Comparison of ENCODE assay signal across 14 mouse cellular contexts in genomic region chr2:163370175-163370574, GRCm38 (mm10). TPM values are rescaled to one million over a fixed set of nuclear protein-coding genes. Genes with fewer than 3 reads are reported as not detected.
DNase-seq lines count a peak whose midpoint lies in the region; ATAC-seq and TF ChIP-seq lines count a peak whose summit lies in the region.
"Had no signal": no experiment of that assay in that cellular context is flagged by ENCODE, and none has a peak within 500 bp of the region (broad histone marks: within the 10 kb centered on the region; RNA-seq: fewer than 3 reads in every experiment).

No protein-coding gene starts in this region.

- peaks cover 5% of the 10 kb centered on the region for H3K27me3 ChIP-seq in kidney, embryonic 16.5 days (ENCODE audit: insufficient read depth, low read length)
- H3K27me3 ChIP-seq in heart, embryonic 13.5 days (replicated peaks) = peaks cover 8% of the 10 kb centered on the region
- H3K27me3 ChIP-seq in heart, postnatal 0 days (ENCODE audit: control insufficient read depth, insufficient read depth, low read length) = no peaks in the 10 kb centered on the region
- H3K27me3 ChIP-seq: Patski had no signal

- TF ChIP-seq EP300 in heart, postnatal 0 days (IDR thresholded peaks at IDR 0.05; ENCODE audit: low read depth) = no peak

- DNase-seq in kidney, adult 11 months = no peak
- DNase-seq in heart, postnatal 0 days (ENCODE audit: low spot score) = no peak
- DNase-seq in lung, postnatal 4 days = peak; percentile 45 to 52
- no peak for DNase-seq in cerebellum, adult 11 months
- DNase-seq in ovary, postnatal 14 days (ENCODE audit: low spot score) = no peak
- DNase-seq: cerebellum, postnatal 25 days; thymus, adult 18-20 months had no signal

- H3K4me3 ChIP-seq in kidney, embryonic 16.5 days (ENCODE audit: low read length) = no peak overlapping the region
- H3K4me3 ChIP-seq in heart, embryonic 13.5 days = no peak overlapping the region
- H3K4me3 ChIP-seq in heart, postnatal 0 days (ENCODE audit: low read depth, low read length) = no peak overlapping the region
- H3K4me3 ChIP-seq: embryonic facial prominence, embryonic 13.5 days; forebrain, embryonic 15.5 days; limb, embryonic 12.5 days; midbrain, embryonic 12.5 days had no signal

- no peak overlapping the region for H3K4me2 ChIP-seq in kidney, embryonic 16.5 days (replicated peaks; ENCODE audit: low read depth, low read length)
- no peak overlapping the region for H3K4me2 ChIP-seq in heart, embryonic 13.5 days
- no peak overlapping the region for H3K4me2 ChIP-seq in heart, postnatal 0 days (ENCODE audit: low read depth, low read length)
- H3K4me2 ChIP-seq: embryonic facial prominence, embryonic 13.5 days; forebrain, embryonic 15.5 days; limb, embryonic 12.5 days; midbrain, embryonic 12.5 days had no signal

- WGBS in kidney, embryonic 16.5 days = 25% methylated on average over 4 of the region's 4 CpGs
- WGBS in heart, embryonic 13.5 days = 39% methylated on average over 4 of the region's 4 CpGs
- 15% methylated on average over 4 of the region's 4 CpGs for WGBS in heart, postnatal 0 days

- no peaks in the 10 kb centered on the region for H3K9me3 ChIP-seq in kidney, embryonic 16.5 days (ENCODE audit: low read length)
- no peaks in the 10 kb centered on the region for H3K9me3 ChIP-seq in heart, embryonic 13.5 days
- no peaks in the 10 kb centered on the region for H3K9me3 ChIP-seq in heart, postnatal 0 days (replicated peaks; ENCODE audit: control insufficient read depth, low read length)
- H3K9me3 ChIP-seq: embryonic facial prominence, embryonic 13.5 days; forebrain, embryonic 15.5 days; limb, embryonic 12.5 days; midbrain, embryonic 12.5 days had no signal

- H3K4me1 ChIP-seq in kidney, embryonic 16.5 days (ENCODE audit: insufficient read depth, low read length) = peaks cover 4% of the 10 kb centered on the region; the same call in 1 of the 2 replicates
- H3K4me1 ChIP-seq in heart, embryonic 13.5 days = peaks cover 74% of the 10 kb centered on the region
- H3K4me1 ChIP-seq in heart, postnatal 0 days (ENCODE audit: control insufficient read depth, insufficient read depth) = peaks cover 35% of the 10 kb centered on the region
- H3K4me1 ChIP-seq: forebrain, embryonic 15.5 days; limb, embryonic 12.5 days; midbrain, embryonic 12.5 days had no signal

- no peaks in the 10 kb centered on the region for H3K36me3 ChIP-seq in kidney, embryonic 16.5 days (ENCODE audit: insufficient read depth, low read length)
- H3K36me3 ChIP-seq in heart, embryonic 13.5 days = peaks cover 86% of the 10 kb centered on the region
- H3K36me3 ChIP-seq in heart, postnatal 0 days (replicated peaks; ENCODE audit: control insufficient read depth, insufficient read depth, low read length) = peaks cover 37% of the 10 kb centered on the region
- H3K36me3 ChIP-seq: embryonic facial prominence, embryonic 13.5 days; forebrain, embryonic 15.5 days; limb, embryonic 12.5 days; midbrain, embryonic 12.5 days had no signal

- H3K27ac ChIP-seq in kidney, embryonic 16.5 days (ENCODE audit: low read length) = peak overlapping the region; percentile 70
- peak overlapping the region; percentile 60 for H3K27ac ChIP-seq in heart, embryonic 13.5 days (replicated peaks)
- peak overlapping the region; percentile 62 for H3K27ac ChIP-seq in heart, postnatal 0 days (ENCODE audit: low read depth)
- H3K27ac ChIP-seq: embryonic facial prominence, embryonic 13.5 days; forebrain, embryonic 15.5 days; limb, embryonic 12.5 days; midbrain, embryonic 12.5 days had no signal

- H3K9ac ChIP-seq in kidney, embryonic 16.5 days (replicated peaks; ENCODE audit: low read length) = no peak overlapping the region
- peak overlapping the region; percentile 54 for H3K9ac ChIP-seq in heart, embryonic 13.5 days
- H3K9ac ChIP-seq in heart, postnatal 0 days (replicated peaks; ENCODE audit: low read depth, low read length) = no peak overlapping the region
- H3K9ac ChIP-seq: embryonic facial prominence, embryonic 13.5 days; forebrain, embryonic 15.5 days; limb, embryonic 12.5 days; midbrain, embryonic 12.5 days had no signal

- no peak for TF ChIP-seq CTCF in heart, postnatal 0 days (IDR thresholded peaks at IDR 0.05; ENCODE audit: low read depth)

- ATAC-seq in kidney, embryonic 16.5 days (ENCODE audit: low FRiP score, low TSS enrichment) = 0 out of 2 replicates have a peak, but pooled peaks have one; percentile 68
- no peak for ATAC-seq in heart, embryonic 13.5 days (ENCODE audit: extremely low read depth, insufficient number of reproducible peaks, low FRiP score, low TSS enrichment)
- ATAC-seq in heart, postnatal 0 days (ENCODE audit: insufficient read depth, low read depth) = peak; percentile 28; the same call in 1 of the 2 replicates
- ATAC-seq: forebrain, embryonic 15.5 days; Patski had no signal

RNA-seq across cellular contexts. Expression of gene Jph2, which starts 27.6 kb away (rescaled TPM):
- 2.8 and 3.3 TPM in 2 replicates for polyA plus RNA-seq in kidney, embryonic 16.5 days (2015; fragmentation: Nextera tagmentation; extraction: Ambion mirVana)
- 41.5 and 42.9 TPM in 2 replicates for polyA plus RNA-seq in heart, embryonic 13.5 days (2015; fragmentation: Nextera tagmentation; extraction: Ambion mirVana)
- total RNA-seq in heart, postnatal 0 days (2014; rRNA removed; ENCODE audit: low replicate concordance) = 215 and 246 TPM in 2 replicates
- 47.3 and 61.7 TPM in 2 replicates for polyA plus RNA-seq in heart, postnatal 0 days (2015; fragmentation: Nextera tagmentation; extraction: Ambion mirVana)

RNA-seq across cellular contexts. Expression of gene Oser1, which starts 54.3 kb away (rescaled TPM):
- polyA plus RNA-seq in kidney, embryonic 16.5 days (2015; fragmentation: Nextera tagmentation; extraction: Ambion mirVana) = 95.6 and 99.2 TPM in 2 replicates
- polyA plus RNA-seq in heart, embryonic 13.5 days (2015; fragmentation: Nextera tagmentation; extraction: Ambion mirVana) = 54.5 and 57.3 TPM in 2 replicates
- total RNA-seq in heart, postnatal 0 days (2014; rRNA removed; ENCODE audit: low replicate concordance) = 23.8 and 28.9 TPM in 2 replicates
- 41.4 and 45.1 TPM in 2 replicates for polyA plus RNA-seq in heart, postnatal 0 days (2015; fragmentation: Nextera tagmentation; extraction: Ambion mirVana)

Comparison
In these comparisons a context has a peak if more than half of its experiments do, and no peak if none do; other contexts are left out.
1. DNase-seq: peak in lung, postnatal 4 days (2 of 2); none in kidney, adult 11 months (single experiment), heart, postnatal 0 days (single experiment), cerebellum, adult 11 months (single experiment) and ovary, postnatal 14 days (single experiment).
2. Peak in every context shown above with its lines, with median percentiles within 50 percentile points of each other: H3K27ac ChIP-seq.